Mouse (Mus musculus): ENCODE measurements around the gene Hspa1b. TPM values are rescaled to one million over a fixed set of nuclear protein-coding genes. Genes with fewer than 3 reads are reported as not detected.

Gene Hspa1b
- polyA plus RNA-seq, 1 experiment from 2014 or later = not detected

DNA sequence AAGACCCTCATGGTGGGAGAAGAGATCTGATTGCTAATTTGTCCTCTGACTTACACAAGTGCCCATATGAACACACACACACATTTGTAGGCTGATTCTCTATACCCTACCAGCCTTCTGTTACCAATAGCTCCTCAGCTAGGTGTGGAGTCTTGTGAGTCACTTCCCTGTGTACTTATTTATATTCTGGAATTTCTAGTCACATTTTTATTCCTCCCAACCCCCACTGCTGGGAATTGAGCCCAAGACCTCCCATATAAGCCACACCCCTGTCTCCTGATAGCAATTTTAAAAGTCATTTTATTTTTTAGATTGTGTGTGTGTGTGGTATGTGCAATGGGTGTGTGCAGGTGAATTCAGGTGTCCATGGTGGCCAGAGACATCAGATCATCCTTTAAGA lies 14.7 kb downstream of the Hspa1b start:
- no peak overlapping the region for H3K27ac ChIP-seq (ENCODE audit: low read length)
- no peak overlapping the region for H3K9ac ChIP-seq (ENCODE audit: low read depth, low read length)
- no peak for ATAC-seq (ENCODE audit: low read depth)
- H3K9me3 ChIP-seq (replicated peaks; ENCODE audit: control insufficient read depth, low read length) = no peaks in the 10 kb centered on the region
- no peak overlapping the region for H3K4me2 ChIP-seq (ENCODE audit: low read depth, low read length)
- peaks cover 8% of the 10 kb centered on the region for H3K4me1 ChIP-seq (ENCODE audit: control insufficient read depth, low read depth, low read length)
- H3K36me3 ChIP-seq (ENCODE audit: control insufficient read depth, insufficient read depth) = no peaks in the 10 kb centered on the region
- H3K4me3 ChIP-seq (ENCODE audit: low read depth, low read length) = no peak overlapping the region
- no peaks in the 10 kb centered on the region for H3K27me3 ChIP-seq (ENCODE audit: control insufficient read depth, insufficient read depth, low read depth, low read length)

DNA sequence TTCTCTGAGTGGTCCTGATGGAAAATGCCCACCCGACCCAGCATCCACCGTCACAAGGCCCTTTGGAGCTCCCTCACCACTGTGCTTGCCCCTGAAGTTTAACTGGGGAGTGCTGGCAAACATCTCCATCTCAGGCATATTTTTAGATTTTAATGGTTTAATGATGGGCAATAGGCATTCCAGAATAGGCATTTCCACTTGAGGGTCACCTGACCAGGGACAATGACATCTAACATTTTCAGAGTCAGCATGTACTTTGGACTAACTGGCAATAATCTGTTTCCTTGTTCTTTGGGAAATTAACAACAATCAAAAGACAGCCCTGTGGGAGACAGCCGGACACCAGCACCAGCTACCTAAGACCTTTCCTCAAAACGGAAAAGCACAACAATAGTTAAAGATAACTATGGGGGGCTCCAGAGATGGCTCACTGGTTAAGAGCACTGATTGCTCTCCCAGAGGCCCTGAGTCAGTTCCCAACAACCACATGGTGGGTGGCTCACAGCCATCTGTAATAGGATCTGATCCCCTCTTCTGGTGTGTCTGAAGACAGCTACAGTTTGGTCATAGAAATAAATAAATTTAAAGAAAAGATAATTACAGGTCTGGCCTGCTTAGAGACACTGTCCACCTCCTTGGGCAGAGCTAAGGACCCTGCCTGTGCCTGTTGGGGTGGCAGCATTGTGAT lies 15.8 kb downstream of the Hspa1b start:
- H3K27ac ChIP-seq (ENCODE audit: low read length) = no peak overlapping the region
- H3K9me3 ChIP-seq (replicated peaks; ENCODE audit: control insufficient read depth, low read length) = no peaks in the 10 kb centered on the region
- 77% methylated on average over 4 of the region's 4 CpGs for WGBS (ENCODE audit: insufficient replicate concordance)
- H3K27me3 ChIP-seq (ENCODE audit: control insufficient read depth, insufficient read depth, low read depth, low read length) = no peaks in the 10 kb centered on the region
- no peaks in the 10 kb centered on the region for H3K36me3 ChIP-seq (ENCODE audit: control insufficient read depth, insufficient read depth)
- no peak overlapping the region for H3K4me2 ChIP-seq (ENCODE audit: low read depth, low read length)
- H3K4me3 ChIP-seq (ENCODE audit: low read depth, low read length) = no peak overlapping the region
- no peak for ATAC-seq (ENCODE audit: low read depth)
- peaks cover 6% of the 10 kb centered on the region for H3K4me1 ChIP-seq (ENCODE audit: control insufficient read depth, low read depth, low read length)
- H3K9ac ChIP-seq (ENCODE audit: low read depth, low read length) = no peak overlapping the region

DNA sequence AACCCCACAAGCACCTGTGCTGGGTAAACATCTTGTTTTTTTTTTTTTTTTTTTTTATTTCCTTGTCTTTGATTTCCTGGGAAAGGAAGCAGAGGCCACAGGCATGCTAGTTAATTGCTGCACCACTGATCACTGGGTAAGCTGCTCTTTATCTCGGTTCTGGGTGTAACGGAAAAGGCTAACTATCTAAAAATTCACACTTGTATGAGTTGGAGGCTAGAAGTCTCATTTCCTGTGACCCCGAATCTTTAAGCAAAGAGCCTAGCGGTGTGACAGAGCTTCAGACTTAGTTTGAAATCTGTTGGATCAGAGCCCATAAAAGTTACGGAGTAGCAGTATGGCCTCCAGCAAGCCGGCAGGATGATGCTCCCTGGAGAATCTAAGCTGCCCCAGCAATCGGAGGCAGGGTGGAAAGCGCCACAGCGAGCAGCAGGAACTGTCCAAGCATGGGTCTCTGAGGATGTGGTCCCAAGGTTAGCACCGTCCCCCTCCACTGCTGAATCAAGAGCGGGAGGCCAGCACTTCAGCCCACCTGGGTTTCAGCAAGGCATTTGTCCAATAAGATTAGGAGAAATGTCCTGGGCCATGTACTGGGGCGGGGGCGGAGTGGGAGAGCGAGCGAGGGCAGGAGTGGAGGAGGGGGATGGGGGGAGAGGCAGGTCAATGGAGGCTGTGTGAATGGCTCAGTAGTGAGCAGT lies 17.5 kb downstream of the Hspa1b start:
- ATAC-seq (ENCODE audit: low read depth) = no peak
- peaks cover 6% of the 10 kb centered on the region for H3K4me1 ChIP-seq (ENCODE audit: control insufficient read depth, low read depth, low read length)

DNA sequence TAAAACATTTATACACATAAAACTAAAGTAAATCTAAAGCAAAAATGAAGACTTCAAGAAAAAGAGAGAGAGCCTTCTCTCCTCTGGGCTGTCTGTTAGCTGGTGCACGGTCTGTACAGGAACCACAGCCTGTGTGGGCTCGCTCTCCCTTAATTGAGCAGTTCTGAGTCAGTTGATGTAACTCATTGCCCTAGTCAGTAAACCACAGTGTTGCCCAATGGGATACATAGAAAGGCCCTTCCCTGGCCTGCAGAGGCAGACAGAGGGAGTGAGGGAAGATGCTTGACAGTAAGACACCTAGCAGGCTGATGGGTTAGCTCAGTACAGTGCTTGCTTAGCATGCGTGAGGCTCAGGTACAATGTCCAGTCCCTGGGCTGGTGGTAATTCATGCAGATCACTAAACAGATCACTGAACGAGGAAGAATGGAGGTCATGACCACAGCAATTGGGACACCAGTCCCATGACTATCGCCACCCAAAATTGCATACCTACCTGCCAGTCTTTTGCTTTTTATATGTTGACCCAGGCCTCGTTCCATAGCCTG lies 21.0 kb downstream of the Hspa1b start:
- H3K4me2 ChIP-seq (ENCODE audit: low read depth, low read length) = no peak overlapping the region
- H3K4me1 ChIP-seq (ENCODE audit: control insufficient read depth, low read depth, low read length) = peaks cover 6% of the 10 kb centered on the region
- 57% methylated on average over 6 of the region's 6 CpGs for WGBS (ENCODE audit: insufficient replicate concordance)
- H3K9me3 ChIP-seq (replicated peaks; ENCODE audit: control insufficient read depth, low read length) = no peaks in the 10 kb centered on the region
- H3K27ac ChIP-seq (ENCODE audit: low read length) = no peak overlapping the region
- no peak overlapping the region for H3K4me3 ChIP-seq (ENCODE audit: low read depth, low read length)
- no peaks in the 10 kb centered on the region for H3K36me3 ChIP-seq (ENCODE audit: control insufficient read depth, insufficient read depth)
- no peaks in the 10 kb centered on the region for H3K27me3 ChIP-seq (ENCODE audit: control insufficient read depth, insufficient read depth, low read depth, low read length)
- H3K9ac ChIP-seq (ENCODE audit: low read depth, low read length) = no peak overlapping the region
- ATAC-seq (ENCODE audit: low read depth) = peak; percentile 31; the same call in 1 of the 2 replicates

More for the DNA sequence above, 17.5 kb downstream of the Hspa1b start:
- WGBS (ENCODE audit: insufficient replicate concordance) = 13% methylated on average over 15 of the region's 15 CpGs
- Histone ChIP-seq H3K9ac (ENCODE audit: low read depth, low read length) (peak overlapping the region; percentile 52), H3K4me2 (ENCODE audit: low read depth, low read length) (peak overlapping the region; percentile 56), H3K27me3 (ENCODE audit: control insufficient read depth, insufficient read depth, low read depth, low read length) (no peaks in the 10 kb centered on the region), H3K9me3 (replicated peaks; ENCODE audit: control insufficient read depth, low read length) (no peaks in the 10 kb centered on the region), H3K27ac (ENCODE audit: low read length) (0 out of 2 replicates have a peak overlapping the region, but pooled peaks have one; percentile 33), H3K36me3 (ENCODE audit: control insufficient read depth, insufficient read depth) (no peaks in the 10 kb centered on the region), H3K4me3 (ENCODE audit: low read depth, low read length) (peak overlapping the region; percentile 42)

GRCm38 (mm10) chr17:34934830-34935229 lies 24.2 kb downstream of the Hspa1b start:
- Histone ChIP-seq H3K9ac (ENCODE audit: low read depth, low read length) (no peak overlapping the region), H3K4me3 (ENCODE audit: low read depth, low read length) (no peak overlapping the region), H3K4me1 (ENCODE audit: control insufficient read depth, low read depth, low read length) (peaks cover 13% of the 10 kb centered on the region), H3K4me2 (ENCODE audit: low read depth, low read length) (no peak overlapping the region; the same call in 1 of the 2 replicates), H3K27me3 (ENCODE audit: control insufficient read depth, insufficient read depth, low read depth, low read length) (no peaks in the 10 kb centered on the region), H3K36me3 (ENCODE audit: control insufficient read depth, insufficient read depth) (no peaks in the 10 kb centered on the region), H3K27ac (ENCODE audit: low read length) (peak overlapping the region; percentile 21; the same call in 1 of the 2 replicates), H3K9me3 (replicated peaks; ENCODE audit: control insufficient read depth, low read length) (no peaks in the 10 kb centered on the region)
- ATAC-seq (ENCODE audit: low read depth) = no peak
- WGBS (ENCODE audit: insufficient replicate concordance) = 40% methylated on average over 8 of the region's 8 CpGs

DNA sequence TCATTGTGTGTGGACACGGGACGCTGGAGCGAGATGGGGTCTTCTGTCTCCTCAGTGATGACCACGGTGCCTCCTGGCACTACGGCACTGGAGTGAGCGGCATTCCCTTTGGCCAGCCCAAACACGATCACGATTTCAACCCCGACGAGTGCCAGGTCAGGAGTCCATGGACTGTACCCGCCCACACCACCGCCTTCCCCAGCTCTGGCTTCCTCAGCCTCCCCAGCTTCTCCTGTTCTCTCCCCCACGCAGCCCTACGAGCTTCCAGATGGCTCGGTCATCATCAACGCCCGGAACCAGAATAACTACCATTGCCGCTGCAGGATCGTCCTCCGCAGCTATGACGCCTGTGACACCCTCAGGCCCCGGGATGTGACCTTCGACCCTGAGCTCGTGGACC lies 25.0 kb downstream of the Hspa1b start:
- H3K9ac ChIP-seq (ENCODE audit: low read depth, low read length) = no peak overlapping the region
- peaks cover 13% of the 10 kb centered on the region for H3K4me1 ChIP-seq (ENCODE audit: control insufficient read depth, low read depth, low read length)
- H3K27me3 ChIP-seq (ENCODE audit: control insufficient read depth, insufficient read depth, low read depth, low read length) = no peaks in the 10 kb centered on the region
- H3K27ac ChIP-seq (ENCODE audit: low read length) = no peak overlapping the region; the same call in 1 of the 2 replicates
- no peaks in the 10 kb centered on the region for H3K36me3 ChIP-seq (ENCODE audit: control insufficient read depth, insufficient read depth)
- H3K4me3 ChIP-seq (ENCODE audit: low read depth, low read length) = no peak overlapping the region
- H3K9me3 ChIP-seq (replicated peaks; ENCODE audit: control insufficient read depth, low read length) = no peaks in the 10 kb centered on the region
- 70% methylated on average over 24 of the region's 24 CpGs for WGBS (ENCODE audit: insufficient replicate concordance)
- ATAC-seq (ENCODE audit: low read depth) = no peak
- H3K4me2 ChIP-seq (ENCODE audit: low read depth, low read length) = peak overlapping the region; percentile 37

DNA sequence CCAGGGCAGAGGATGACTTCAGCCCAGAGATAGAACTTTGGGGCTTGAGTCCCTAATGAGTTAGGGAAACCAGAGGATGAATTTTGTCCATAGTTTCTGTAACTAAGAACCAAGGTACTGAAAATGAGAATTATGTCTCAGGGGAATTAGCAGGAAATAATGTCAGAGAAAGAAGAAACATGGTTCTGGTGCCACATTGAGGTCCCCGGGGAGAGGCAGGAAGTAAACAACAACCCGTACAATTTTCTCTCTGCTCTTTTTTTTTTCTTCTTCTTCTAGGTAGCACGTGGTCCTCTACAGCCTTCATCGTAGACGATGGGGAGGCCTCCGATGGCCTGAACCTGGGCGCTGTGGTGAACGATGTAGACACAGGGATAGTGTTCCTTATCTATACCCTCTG lies 26.8 kb downstream of the Hspa1b start:
- H3K4me3 ChIP-seq (ENCODE audit: low read depth, low read length) = peak overlapping the region; percentile 74
- H3K27ac ChIP-seq (ENCODE audit: low read length) = no peak overlapping the region
- no peaks in the 10 kb centered on the region for H3K9me3 ChIP-seq (replicated peaks; ENCODE audit: control insufficient read depth, low read length)
- H3K9ac ChIP-seq (ENCODE audit: low read depth, low read length) = no peak overlapping the region
- ATAC-seq (ENCODE audit: low read depth) = no peak
- H3K4me1 ChIP-seq (ENCODE audit: control insufficient read depth, low read depth, low read length) = peaks cover 13% of the 10 kb centered on the region
- 62% methylated on average over 8 of the region's 8 CpGs for WGBS (ENCODE audit: insufficient replicate concordance)
- H3K27me3 ChIP-seq (ENCODE audit: control insufficient read depth, insufficient read depth, low read depth, low read length) = no peaks in the 10 kb centered on the region
- no peaks in the 10 kb centered on the region for H3K36me3 ChIP-seq (ENCODE audit: control insufficient read depth, insufficient read depth)
- H3K4me2 ChIP-seq (ENCODE audit: low read depth, low read length) = peak overlapping the region; percentile 91

DNA sequence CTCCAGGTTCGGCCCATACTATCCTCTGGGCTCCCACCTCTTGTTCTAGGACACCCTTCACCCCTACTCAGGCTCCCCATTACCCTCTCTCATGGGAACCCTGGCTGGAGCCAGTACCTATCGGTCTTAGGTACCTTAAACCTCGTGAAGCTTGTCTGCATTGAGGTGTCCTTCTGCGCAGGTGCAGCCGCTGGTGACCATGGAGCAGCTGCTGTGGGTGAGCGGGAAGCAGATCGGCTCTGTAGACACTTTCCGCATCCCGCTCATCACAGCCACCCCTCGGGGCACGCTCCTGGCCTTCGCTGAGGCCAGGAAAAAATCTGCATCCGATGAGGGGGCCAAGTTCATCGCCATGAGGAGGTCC lies 27.3 kb downstream of the Hspa1b start:
- 10% methylated on average over 14 of the region's 14 CpGs for WGBS (ENCODE audit: insufficient replicate concordance)
- Histone ChIP-seq H3K4me3 (ENCODE audit: low read depth, low read length) (peak overlapping the region; percentile 74), H3K36me3 (ENCODE audit: control insufficient read depth, insufficient read depth) (no peaks in the 10 kb centered on the region), H3K9me3 (replicated peaks; ENCODE audit: control insufficient read depth, low read length) (no peaks in the 10 kb centered on the region), H3K4me1 (ENCODE audit: control insufficient read depth, low read depth, low read length) (peaks cover 13% of the 10 kb centered on the region), H3K9ac (ENCODE audit: low read depth, low read length) (peak overlapping the region; percentile 72), H3K27ac (ENCODE audit: low read length) (peak overlapping the region; percentile 39; the same call in 1 of the 2 replicates), H3K27me3 (ENCODE audit: control insufficient read depth, insufficient read depth, low read depth, low read length) (no peaks in the 10 kb centered on the region), H3K4me2 (ENCODE audit: low read depth, low read length) (peak overlapping the region; percentile 91)
- no peak for ATAC-seq (ENCODE audit: low read depth)

All from liver, embryonic 16.5 days (tissue).